Mouse (Mus musculus): ENCODE measurements around the gene Nek9. TPM values are rescaled to one million over a fixed set of nuclear protein-coding genes. Genes with fewer than 3 reads are reported as not detected.
A peak's percentile ranks its signal among the peaks of the same experiment; 100 is the strongest.

Nek9 gene
- total RNA-seq, 2 experiments from 2014 or later: 86.2 to 105 TPM

DNA sequence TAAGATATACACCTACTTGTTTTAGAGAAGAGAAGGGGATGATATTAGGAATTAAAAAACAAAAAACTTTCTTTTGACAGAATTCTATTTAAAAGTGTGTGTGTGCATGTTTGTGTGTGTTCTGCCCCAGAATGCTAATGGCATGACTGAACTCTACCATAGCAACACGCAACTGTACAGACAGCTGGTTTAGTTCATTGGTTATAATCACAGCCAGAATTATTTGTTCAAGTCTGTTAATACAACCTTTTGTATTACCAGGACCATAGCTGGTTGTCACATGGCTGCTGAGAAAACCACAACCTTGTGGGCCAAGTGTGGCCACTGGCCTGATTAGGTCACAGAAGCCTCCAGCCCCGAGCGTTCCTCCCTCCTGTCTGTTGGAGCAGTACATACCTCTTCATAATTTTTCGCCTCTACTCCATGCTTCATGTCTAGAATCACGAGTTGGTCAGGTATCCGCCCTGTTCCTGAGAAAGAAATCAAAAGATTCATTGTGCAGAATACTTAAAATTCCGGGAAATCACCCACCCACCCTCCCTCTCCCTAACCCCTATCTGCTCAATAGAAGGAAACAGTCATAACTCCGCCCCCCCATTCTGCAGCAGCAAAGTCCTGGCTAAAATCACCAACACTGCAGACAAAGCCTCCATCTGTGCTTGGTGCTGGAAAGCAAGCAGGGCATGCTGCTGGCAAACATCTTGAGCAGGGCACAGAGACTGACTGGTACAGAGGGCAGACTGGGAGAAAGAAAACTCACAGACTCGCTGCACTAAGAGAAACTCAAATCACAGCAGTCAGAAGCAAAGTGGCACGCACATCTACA is 11.5 kb upstream of the Nek9 start:
- intact Hi-C loops (cut with DNase I): no loop called here
- DNase-seq: peak in 1 of 2 experiments; percentile 18

DNA sequence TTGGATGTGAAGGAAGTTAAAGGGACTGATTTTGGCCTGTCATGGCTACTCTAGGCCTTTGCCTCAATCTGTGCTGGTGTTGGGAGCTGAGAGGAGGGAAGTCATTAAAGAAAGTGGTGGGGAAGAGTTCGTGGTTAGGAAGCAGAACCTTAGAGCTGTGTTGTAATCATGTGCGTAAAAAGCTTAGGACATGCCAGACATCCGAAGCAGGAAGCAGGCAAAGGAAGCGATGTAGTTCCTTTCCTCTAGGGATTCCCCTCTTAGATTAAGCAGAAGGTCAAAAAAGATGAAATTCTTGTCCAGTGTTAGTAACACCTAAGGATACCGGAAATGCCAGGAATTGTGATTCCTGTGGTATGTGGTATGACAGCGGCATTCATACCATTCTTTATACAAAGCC is 9.2 kb upstream of the Nek9 start:
- intact Hi-C loops (cut with DNase I): no loop called here

DNA sequence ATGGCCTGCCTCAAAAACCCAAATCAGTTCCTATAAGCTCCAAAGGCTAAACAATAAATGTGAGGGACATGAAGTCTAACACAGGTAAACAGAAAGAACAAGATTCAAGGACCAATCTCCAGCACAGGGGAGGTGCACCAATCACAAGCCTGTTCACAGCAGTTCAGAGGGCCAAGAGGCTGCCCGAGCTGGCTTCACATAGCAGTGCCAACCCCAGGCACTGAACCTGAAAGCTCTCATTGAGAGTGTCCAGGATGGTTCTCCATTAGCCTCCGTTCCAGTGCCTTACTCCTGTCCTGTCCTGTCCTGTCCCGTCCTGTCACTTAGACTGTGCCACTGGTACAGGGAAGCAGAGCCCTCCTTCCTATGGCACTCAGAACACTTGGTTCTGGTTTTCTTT is 8.0 kb upstream of the Nek9 start:
- no peak for DNase-seq
- intact Hi-C loops (cut with DNase I): loop anchor here (1.0 kb wide), 1 partner anchor 141 kb away; no protein-coding TSS in a partner anchor

More for the DNA sequence above, 9.2 kb upstream of the Nek9 start:
- DNase-seq: no peak

DNA sequence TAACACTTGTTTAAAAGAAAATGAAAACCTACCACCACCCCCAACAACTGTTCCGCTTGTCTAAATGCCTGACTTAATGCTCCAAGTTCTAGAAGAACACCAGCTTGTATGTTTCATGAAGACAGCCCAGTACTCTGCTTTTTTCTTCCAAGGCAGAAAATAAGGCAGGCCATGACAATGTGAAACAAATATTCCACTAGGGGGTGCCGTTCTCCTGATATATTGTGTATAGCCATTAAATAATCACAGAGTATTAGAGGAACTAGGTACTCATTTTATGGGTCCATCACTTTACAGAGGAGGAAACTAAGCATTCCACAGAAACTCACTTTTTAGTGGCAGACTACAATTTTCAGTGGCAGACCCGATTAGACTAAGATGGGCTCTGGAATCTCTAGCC is 7.2 kb upstream of the Nek9 start:
- no peak for DNase-seq

DNA sequence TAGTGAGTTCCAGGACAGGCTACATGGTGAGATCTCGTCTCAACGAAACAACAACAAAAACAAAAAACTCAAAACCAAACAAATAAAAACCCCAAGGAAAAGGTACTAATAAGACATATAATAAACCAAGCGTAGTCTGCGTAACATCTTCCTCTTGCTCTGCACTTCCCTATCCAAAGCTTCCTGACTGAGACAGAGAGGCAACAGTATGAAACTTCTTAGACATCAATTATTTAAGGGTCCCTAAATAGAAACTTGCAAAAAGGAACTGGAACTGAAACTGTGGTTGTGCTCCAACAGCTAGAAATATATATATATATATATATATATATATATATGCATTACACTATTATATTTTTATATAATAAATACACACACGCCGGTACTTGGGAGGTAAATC is 6.4 kb upstream of the Nek9 start:
- no peak for DNase-seq

More for the DNA sequence above, 7.2 kb upstream of the Nek9 start:
- intact Hi-C loops (cut with DNase I): no loop called here

DNA sequence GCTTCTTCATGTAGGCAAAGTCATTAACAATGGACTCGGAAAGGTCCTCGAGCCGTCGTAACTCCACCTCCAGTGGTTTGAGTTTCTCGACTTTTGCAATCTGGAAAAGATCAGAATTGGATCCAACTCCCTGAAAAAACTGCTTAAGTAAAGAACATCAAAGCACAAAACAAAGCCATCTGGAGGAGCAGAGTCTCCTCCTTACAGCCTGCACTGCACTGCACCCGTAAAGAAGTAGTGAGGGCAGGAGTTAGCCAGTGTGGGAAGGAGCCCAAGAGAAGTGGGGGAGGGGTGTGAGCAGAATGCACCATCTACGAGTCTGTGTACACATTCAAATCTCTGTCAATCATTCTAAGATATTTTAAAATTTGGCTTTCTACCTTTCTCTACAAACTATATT is 5.1 kb upstream of the Nek9 start:
- intact Hi-C loops (cut with DNase I): loop anchor here (5.0 kb wide), 1 partner anchor 318 kb away; no protein-coding TSS in a partner anchor
- no peak for DNase-seq

More for the DNA sequence above, 6.4 kb upstream of the Nek9 start:
- intact Hi-C loops (cut with DNase I): no loop called here

DNA sequence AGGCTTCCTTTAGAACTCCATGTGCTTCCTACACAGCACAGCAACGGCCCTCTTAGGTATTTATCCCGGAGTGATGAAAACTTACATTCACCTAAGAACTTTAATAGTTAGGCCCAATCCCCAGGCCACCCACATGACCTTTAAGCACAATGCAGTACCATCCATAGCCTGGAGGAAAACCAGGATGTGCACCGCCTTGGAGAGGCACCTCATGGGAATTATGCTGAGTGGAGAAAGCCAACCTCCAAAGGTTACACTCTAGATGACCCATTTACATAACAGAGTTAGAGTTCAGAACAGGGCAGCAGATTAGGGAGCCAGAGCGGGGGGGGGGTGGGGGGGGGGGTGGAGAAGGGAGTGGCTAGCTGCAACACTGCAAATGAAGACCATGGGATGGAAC is 3.1 kb upstream of the Nek9 start:
- intact Hi-C loops (cut with DNase I): loop anchor here (1.0 to 5.0 kb wide), 2 partner anchors 150 to 320 kb away; no protein-coding TSS in a partner anchor
- no peak for DNase-seq

DNA sequence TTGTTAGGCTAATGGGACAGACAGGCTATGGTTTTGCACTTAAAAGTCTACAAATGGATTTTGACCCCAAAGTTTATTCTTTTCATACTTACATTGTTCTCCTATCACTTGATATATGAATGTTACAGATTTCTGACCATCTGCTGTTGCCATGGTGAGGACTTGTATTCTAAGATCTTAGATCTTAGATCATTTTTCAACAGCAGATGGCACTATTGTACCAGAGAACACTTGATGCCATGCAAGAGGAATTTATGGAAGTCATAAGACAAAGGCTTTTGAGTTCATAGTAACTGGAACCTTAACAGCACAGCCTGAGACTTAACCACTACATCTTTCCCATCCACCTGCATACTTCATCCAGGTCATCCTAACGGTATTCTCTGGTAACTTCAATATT is 2.0 kb upstream of the Nek9 start:
- DNase-seq: no peak
- intact Hi-C loops (cut with DNase I): loop anchor here (5.0 kb wide), 1 partner anchor 321 kb away; no protein-coding TSS in a partner anchor

DNA sequence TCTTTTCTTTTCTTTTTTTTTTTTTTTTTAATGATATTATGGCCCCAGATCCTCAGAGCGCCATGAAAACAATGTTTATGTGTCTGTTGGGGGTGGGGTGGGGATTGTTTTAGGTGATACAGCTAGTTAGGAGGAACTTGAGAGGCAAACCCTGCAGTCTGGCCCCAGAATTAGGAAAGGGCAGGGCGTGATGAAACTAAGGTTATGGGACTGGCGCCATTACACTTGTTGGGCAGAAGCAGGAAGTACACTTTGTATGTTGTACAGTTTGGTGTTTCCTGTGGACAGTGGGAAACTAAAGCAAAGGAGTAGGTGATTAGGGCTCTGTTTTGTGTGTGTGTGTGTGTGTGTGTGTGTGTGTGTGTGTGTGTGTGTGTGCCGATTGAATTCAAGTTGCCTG is 785 bp upstream of the Nek9 start:
- intact Hi-C loops (cut with DNase I): loop anchor here (5.0 kb wide), 1 partner anchor 322 kb away; no protein-coding TSS in a partner anchor
- no peak for DNase-seq

DNA sequence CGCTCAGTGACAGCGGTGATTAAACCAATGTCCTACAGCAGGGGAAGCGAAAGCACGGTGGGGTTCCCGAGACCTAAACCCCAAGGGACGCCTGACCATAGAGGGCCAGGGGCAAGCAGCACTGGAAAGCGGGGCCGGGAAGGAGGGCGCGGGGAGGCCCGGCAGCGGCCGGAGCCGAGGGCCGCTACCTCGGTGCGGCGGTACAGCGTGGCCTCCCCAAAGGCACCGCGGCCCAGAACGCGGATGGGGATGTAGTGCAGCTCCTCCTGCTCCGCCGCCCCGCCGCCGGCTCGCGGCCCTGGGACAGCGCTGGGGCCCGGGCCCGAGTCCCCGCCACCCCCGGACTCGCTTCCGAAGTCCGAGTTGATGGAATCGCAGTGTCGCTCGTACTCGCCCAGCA is 347 bp downstream of the Nek9 start:
- peak in 1 of 2 experiments; percentile 11 for DNase-seq
- intact Hi-C loops (cut with DNase I): no loop called here

DNA sequence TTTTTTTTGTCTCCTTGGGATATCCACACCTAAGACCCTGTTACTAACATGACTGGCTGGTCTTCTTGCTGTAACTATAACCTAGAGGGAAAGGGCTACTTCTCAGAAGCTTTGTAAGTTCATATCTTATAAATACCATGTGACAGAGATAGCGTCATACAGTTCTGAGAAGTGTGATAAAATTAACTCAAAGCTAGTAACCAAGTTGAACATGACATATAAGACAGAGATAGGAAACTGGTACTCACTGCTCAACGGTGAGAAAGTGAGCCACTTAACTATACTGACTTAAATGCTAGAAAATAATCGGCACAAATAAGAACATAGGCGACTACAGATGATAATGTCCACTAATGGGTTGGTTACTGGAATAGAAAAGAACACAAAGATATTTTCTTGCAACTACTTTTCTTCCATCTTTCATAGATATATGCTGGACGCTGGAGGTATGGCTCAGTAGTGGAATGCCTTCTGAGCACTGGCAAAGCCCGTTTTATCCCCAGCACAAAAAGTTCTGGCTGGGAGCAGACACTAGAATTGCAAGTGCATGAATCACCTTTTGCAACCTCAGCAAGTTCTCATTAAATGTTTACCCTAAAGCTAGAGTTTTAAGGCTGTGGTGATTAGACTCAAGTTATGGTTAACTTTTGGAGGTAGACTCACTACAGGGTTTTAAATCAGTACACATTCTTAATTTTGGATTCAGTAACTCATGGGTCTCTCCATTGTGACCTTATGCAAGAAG is 1.4 kb downstream of the Nek9 start:
- DNase-seq: no peak
- intact Hi-C loops (cut with DNase I): no loop called here

DNA sequence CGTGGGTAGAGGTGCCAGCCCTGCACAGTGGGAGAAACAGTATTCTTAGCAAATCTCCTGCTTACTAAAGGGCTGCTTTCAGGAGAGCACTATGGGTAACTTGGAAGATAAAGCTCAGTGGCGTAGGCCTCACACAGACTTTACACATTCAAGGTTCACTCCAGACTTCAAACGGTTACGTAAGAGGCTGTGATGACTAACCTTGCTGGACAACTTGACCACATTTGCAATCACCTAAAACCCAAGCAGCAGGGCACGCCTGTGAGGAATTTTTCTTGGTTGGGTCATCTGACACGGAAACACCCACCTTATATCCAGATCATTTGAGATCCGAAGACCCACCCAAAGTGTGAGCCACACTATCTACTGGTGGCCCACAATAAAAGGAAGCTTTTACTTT is 9.0 kb downstream of the Nek9 start:
- intact Hi-C loops (cut with DNase I): no loop called here
- no peak for DNase-seq

DNA sequence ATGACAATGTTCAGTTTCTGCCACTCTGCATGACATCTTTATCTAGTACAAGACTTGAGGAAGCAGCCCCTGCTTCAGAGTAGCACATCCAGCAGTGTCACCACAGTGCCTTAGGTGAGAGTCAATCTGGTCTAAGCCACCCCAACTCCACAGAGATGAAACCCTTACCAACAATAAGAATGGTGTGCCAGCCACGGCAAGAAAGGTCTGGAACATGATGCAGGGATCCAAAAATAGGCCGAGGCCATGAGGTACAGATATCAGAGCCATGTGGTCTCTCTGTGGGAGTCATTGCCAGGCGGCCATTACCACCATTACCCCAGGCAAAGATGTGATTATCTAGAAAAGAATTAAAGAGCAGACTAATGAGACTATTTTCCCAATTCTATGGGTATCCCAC is 30.5 kb downstream of the Nek9 start:
- DNase-seq: no peak
- intact Hi-C loops (cut with DNase I): loop anchor here (5.0 kb wide), 1 partner anchor 216 kb away; no protein-coding TSS in a partner anchor

DNA sequence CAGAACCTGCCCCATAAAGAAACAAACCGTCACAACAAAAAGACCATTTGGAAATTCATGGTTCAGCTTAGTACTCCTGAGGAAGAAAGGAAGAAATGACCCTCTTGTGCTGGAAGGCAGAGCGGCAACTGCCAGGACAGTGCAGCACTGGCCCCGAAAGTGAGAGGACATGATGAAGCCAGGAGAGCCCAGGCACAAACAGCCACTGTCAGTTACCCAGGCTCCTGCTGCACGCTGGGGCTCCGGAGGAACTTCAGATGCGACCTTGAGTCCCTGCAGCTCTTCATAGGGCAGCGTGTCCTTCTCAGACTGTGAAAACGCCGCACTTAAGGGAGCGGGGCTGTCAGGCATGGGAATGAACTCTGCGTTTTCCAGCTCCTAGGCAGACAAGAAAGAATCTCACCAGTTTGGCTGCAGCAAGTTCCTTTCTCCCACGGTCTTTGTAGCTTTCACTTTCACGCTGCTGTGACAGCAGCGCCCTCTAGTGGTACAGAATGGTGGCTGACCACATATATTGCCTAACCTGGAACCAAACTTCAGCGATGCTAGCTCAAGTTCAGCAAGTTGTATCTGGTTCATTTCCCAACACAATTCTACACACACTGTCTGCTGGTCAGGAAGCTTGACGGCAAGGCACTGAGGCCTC is 33.8 kb downstream of the Nek9 start:
- intact Hi-C loops (cut with DNase I): loop anchor here (1.0 to 5.0 kb wide), 3 partner anchors 137 to 213 kb away; no protein-coding TSS in a partner anchor
- peak; percentile 75 to 82 for DNase-seq

DNA sequence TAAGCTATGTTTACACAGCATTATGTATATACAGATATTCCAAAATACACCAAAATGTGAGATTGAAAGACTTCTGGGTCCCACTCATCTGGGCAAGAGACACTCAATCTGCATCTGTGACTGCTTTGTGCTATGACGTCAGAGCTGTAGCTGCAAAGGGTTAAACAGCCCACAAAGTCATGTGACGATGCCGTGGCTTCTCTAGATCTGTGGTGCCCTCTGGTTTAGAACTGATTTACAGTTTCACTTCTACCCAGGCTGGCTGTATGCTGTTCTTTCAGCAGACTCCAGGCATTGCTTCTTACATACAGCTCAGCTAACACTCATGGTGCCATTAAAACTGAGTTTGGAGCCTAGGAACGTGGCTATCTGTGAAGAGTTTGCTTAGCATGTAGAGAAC is 34.4 kb downstream of the Nek9 start:
- intact Hi-C loops (cut with DNase I): loop anchor here (1.0 to 5.0 kb wide), 3 partner anchors 136 to 212 kb away; no protein-coding TSS in a partner anchor
- no peak for DNase-seq

DNA sequence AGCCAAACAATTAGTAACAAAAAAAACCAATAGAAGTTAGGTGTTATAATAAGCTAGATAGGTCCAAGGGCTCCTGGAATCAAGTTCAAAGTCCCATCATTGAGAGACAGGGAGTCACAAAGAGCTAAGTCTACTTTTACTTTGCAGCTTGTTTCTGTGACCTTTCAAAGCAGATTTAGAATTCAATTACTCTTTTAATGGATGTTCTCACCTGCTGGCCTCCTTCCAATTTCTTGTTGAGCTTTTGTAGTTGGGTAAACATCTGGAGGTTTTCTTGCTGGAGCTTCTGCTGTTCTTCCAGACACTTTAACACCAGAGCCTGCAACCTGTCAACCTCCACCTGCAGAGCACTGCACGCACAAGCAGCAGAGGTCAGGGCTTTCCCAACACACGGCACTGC is 35.9 kb downstream of the Nek9 start:
- no peak for DNase-seq
- intact Hi-C loops (cut with DNase I): no loop called here

DNA sequence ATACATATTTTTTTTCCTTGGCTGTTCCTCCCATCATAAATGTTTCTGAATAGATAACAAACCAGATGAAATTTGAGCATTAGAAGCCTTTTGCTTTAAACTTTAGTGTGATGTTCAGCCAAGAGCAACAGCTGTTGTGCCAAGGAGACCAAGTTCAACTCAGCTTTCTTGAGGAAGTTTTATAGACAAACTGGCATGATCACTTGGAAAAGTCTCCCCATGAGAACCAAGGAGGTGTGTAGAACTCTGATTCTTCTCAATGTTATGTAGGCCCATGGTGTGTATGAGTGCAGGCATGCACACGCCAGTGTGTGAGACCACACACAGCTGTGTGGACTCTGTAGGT is 40.4 kb downstream of the Nek9 start:
- no peak for DNase-seq
- intact Hi-C loops (cut with DNase I): no loop called here

DNA sequence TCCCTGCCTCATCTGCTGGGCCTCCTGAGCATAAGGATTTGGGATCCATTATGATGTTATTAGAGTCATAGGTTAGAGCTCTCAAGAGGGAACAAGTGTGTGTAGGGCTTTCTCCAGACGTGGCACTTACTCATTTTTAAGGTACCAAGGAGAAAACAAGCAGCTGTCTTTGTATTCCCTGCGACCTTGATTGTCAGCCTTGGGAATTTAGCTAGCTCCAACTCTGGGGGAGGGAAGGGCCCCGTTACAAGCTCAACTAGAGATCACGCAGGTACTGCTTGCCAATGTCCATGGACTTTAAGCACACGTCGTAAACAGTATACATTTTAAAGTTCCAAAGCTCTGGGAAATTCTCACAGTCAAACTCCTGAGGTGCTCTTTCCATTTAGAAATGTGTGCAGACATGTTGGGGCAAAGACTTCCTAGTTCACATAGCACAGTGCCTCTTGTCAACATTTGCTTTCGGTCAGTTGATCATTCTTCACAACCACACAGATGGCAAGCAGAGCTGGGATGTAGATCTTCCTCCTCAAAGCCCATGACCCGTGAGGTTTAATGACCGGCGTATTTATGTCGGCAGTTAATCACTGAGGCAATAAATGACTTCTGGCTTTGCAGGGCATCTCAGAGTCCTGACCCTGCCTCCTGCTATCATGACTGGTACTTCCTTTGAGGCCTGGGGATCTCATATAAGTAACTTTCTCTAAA is 40.9 kb downstream of the Nek9 start:
- DNase-seq: no peak
- intact Hi-C loops (cut with DNase I): no loop called here

DNA sequence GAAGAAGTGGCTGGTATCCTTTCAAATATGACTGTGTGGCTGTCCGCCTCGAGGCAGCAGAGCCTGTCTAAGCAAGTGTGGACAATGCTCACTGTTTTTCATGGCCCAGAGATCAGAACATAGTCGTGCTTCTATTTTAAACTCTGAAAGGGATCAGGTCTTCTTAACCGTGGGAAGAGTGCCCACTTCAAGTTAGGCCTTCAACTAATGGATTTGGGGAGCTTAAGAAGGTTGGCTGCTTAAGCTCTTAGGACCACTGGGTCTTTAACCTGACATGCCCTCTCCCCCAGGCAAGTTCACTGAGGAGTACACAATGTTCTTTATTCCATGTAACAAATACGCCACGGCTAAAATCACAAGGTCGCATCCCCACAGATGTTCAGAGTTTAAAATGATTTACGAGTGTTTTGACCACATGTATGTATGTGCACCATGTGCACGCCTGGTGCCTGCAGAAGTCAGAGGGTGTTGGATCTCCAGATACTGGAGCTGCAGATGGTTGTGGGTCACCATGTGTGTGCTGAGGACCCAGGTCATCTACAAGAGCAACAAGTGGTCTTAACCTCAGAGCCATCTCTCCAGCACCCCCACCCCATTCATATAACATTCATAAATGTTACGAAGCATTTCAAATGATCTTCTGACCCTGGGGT is 41.7 kb downstream of the Nek9 start:
- intact Hi-C loops (cut with DNase I): no loop called here
- no peak for DNase-seq

DNA sequence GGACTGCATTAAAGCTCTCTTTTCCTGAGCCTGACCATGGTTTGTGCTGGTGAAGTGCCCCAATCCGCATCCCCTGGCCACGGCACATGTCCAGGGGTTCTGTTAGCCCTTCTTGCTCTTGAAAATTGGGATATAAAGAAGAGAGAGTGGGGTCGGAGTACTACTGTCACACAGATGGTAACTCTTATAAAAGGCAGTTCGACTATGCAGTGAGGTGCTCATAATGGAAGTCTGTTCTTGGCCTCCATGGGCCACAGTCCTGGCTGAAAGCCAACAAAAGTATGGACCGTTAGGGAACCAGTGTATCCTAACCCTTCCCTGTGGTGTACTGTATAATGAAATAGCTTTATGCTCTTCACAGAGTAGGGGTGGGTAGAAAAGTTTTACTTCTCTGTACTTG is 42.2 kb downstream of the Nek9 start:
- intact Hi-C loops (cut with DNase I): no loop called here
- no peak for DNase-seq

Measured in gastrocnemius, postnatal 36 days (tissue).